Mouse (Mus musculus) adrenal gland, adult 2 months (tissue): Measurements from ENCODE around the gene Tssk4. TPM values are rescaled to one million over a fixed set of nuclear protein-coding genes. Genes with fewer than 3 reads are reported as not detected.

Experiments
- DNase-seq: peaks from one replicate; pipeline ENCODE4 v3.0.0; 2021
- polyA plus RNA-seq: library from polyadenylated mRNA; depleted of rRNA; stranded (reverse); fragments of >200 nt; gene quantifications from 2 replicates; pipeline ENCODE4 v1.2.3, GENCODE M21; 2012
- total RNA-seq, 2 experiments: library from RNA; stranded (reverse); gene quantifications; 2 replicates each; pipeline ENCODE4 v1.2.3; 2021

Gene Tssk4
- total and polyA plus RNA-seq, 3 experiments: 0.52 to 1.5 (median 1.2) TPM

GRCm38 (mm10) chr14:55643060-55643907 is 6.7 kb upstream of the Tssk4 start, which contains the start of gene Tm9sf1:
TSS of gene Tm9sf1 (minus strand) at chr14:55643806.
- DNase-seq: peak; percentile 94

GRCm38 (mm10) chr14:55644261-55644888 is 5.6 kb upstream of the Tssk4 start:
- DNase-seq: no peak

- DNase-seq: no peak
Measured at GRCm38 (mm10) chr14:55651528-55651927, 1.5 kb downstream of the Tssk4 start.

- DNase-seq: no peak
Measured at GRCm38 (mm10) chr14:55656935-55657334, 7.0 kb downstream of the Tssk4 start.

- peak; percentile 88 for DNase-seq
Measured at GRCm38 (mm10) chr14:55658011-55658410, 8.0 kb downstream of the Tssk4 start.

- DNase-seq: peak; percentile 89
Measured at GRCm38 (mm10) chr14:55659960-55660573, 10.1 kb downstream of the Tssk4 start, which contains the start of gene Mdp1. TSS of gene Mdp1 (minus strand) at chr14:55660508.

GRCm38 (mm10) chr14:55660636-55661035 is 10.7 kb downstream of the Tssk4 start:
- no peak for DNase-seq

GRCm38 (mm10) chr14:55671486-55671832 is 21.5 kb downstream of the Tssk4 start:
- no peak for DNase-seq

- peak; percentile 94 for DNase-seq
Measured at GRCm38 (mm10) chr14:55671833-55672740, 22.1 kb downstream of the Tssk4 start, which contains the start of the genes Gmpr2 and Nedd8. TSS of gene Gmpr2 (plus strand) at chr14:55671941. TSS of gene Nedd8 (minus strand) at chr14:55672124.

GRCm38 (mm10) chr14:55672741-55673060 is 22.7 kb downstream of the Tssk4 start:
- no peak for DNase-seq

- DNase-seq: no peak
Measured at GRCm38 (mm10) chr14:55677615-55678014, 27.6 kb downstream of the Tssk4 start.

- DNase-seq: peak; percentile 95
Measured at GRCm38 (mm10) chr14:55681160-55682117, 31.5 kb downstream of the Tssk4 start, which contains the start of gene Tinf2. TSS of gene Tinf2 (minus strand) at chr14:55681820.

GRCm38 (mm10) chr14:55682118-55682493 is 32.1 kb downstream of the Tssk4 start:
- DNase-seq: no peak

GRCm38 (mm10) chr14:55689433-55689832 is 39.4 kb downstream of the Tssk4 start:
- DNase-seq: no peak

GRCm38 (mm10) chr14:55697226-55697625 is 47.2 kb downstream of the Tssk4 start:
- no peak for DNase-seq

- no peak for DNase-seq
Measured at GRCm38 (mm10) chr14:55701131-55701530, 51.1 kb downstream of the Tssk4 start.
